Mouse (Mus musculus) small intestine, adult 2 months (tissue): Measurements from ENCODE around the gene Nav2.

Experiments
- CTCF ChIP-seq: fragments of 200-500 bp; IDR thresholded peaks from 2 replicates; pipeline ENCODE4 v1.5.1; 2012; ENCODE audit warnings: low read depth, mild to moderate bottlenecking, control low read depth, inconsistent platforms, low read length, moderate library complexity, mixed read lengths; ENCODE audit not compliant: insufficient replicate concordance, insufficient read length; ENCODE audit errors: extremely low read depth
- POLR2A ChIP-seq: fragments of 200-500 bp; IDR thresholded peaks from 2 replicates; pipeline ENCODE4 v1.6.1; 2012; ENCODE audit warnings: low read depth, mild to moderate bottlenecking, control low read depth, inconsistent platforms, low read length, moderate library complexity

- TF ChIP-seq POLR2A (no peak), CTCF (no peak)
Observed at GRCm38 (mm10) chr7:49047336-49047735, 138.8 kb downstream of the Nav2 start.
